Mouse (Mus musculus): ENCODE data around the gene B3galt4.

- TF ChIP-seq CTCF (IDR thresholded peaks at IDR 0.05; ENCODE audit: borderline replicate concordance, insufficient read depth, low read depth, low read length) (no peak), POLR2A (IDR thresholded peaks at IDR 0.05; ENCODE audit: borderline replicate concordance, insufficient read depth, low read length) (no peak)
Measured at GRCm38 (mm10) chr17:33941381-33941780, 9.9 kb downstream of the B3galt4 start.
